Mouse (Mus musculus) ES-Bruce4 (cell line): ENCODE results near the gene Gm28269. TPM values are rescaled to one million over a fixed set of nuclear protein-coding genes. Genes with fewer than 3 reads are reported as not detected.

Source experiments
- H3K27ac ChIP-seq: 2 replicates; pipeline ENCODE4 v1.5.1; 2012; ENCODE audit warnings: low read length, inconsistent platforms; ENCODE audit not compliant: insufficient read depth
- H3K27me3 ChIP-seq: 2 replicates; pipeline ENCODE4 v1.6.1; 2012; ENCODE audit warnings: mild to moderate bottlenecking, low read length, inconsistent platforms; ENCODE audit not compliant: control insufficient read depth, poor library complexity, insufficient read depth, severe bottlenecking
- H3K36me3 ChIP-seq: 2 replicates; pipeline ENCODE4 v1.6.1; 2012; ENCODE audit warnings: inconsistent platforms, mild to moderate bottlenecking, low read length, moderate library complexity; ENCODE audit not compliant: control insufficient read depth, poor library complexity, insufficient read depth, severe bottlenecking
- H3K4me1 ChIP-seq: one replicate; pipeline ENCODE4 v1.8.1; 2011; ENCODE audit warnings: low read length; ENCODE audit not compliant: control insufficient read depth, insufficient read depth
- H3K4me3 ChIP-seq: 2 replicates; pipeline ENCODE4 v1.5.1; 2011; ENCODE audit warnings: low read depth, mild to moderate bottlenecking, low read length
- H3K9ac ChIP-seq: 2 replicates; pipeline ENCODE4 v1.6.1; 2012; ENCODE audit warnings: low read depth, mild to moderate bottlenecking, inconsistent platforms; ENCODE audit not compliant: poor library complexity, severe bottlenecking
- H3K9me3 ChIP-seq: replicated peaks from 2 replicates; pipeline ENCODE4 v1.6.1; 2012; ENCODE audit warnings: mild to moderate bottlenecking, low read length, inconsistent platforms; ENCODE audit not compliant: control insufficient read depth, poor library complexity, insufficient read depth, severe bottlenecking
- CTCF ChIP-seq: IDR thresholded peaks from one replicate; pipeline ENCODE4 v1.8.1; 2011; ENCODE audit warnings: low read depth, low read length
- EP300 ChIP-seq: IDR thresholded peaks from 2 replicates; pipeline ENCODE4 v1.6.1; 2011; ENCODE audit warnings: low read depth, low read length; ENCODE audit not compliant: insufficient read depth
- POLR2A ChIP-seq: IDR thresholded peaks from one replicate; pipeline ENCODE4 v1.8.1; 2011; ENCODE audit warnings: low read length; ENCODE audit not compliant: insufficient read depth
- polyA plus RNA-seq: library from polyadenylated mRNA; stranded (reverse); fragments of >200 nt; gene quantifications from 2 replicates; pipeline ENCODE4 v1.2.4, GENCODE M21; 2011; ENCODE audit warnings: low read depth; ENCODE audit not compliant: missing spikeins, insufficient read depth, insufficient read length

The Gm28269 gene
- not detected in 2 replicates for polyA plus RNA-seq

GRCm38 (mm10) chrX:21744997-21745396, at the start of gene Gm28269:
TSS of gene Gm28269 (minus strand) at chrX:21745097.
- Histone ChIP-seq H3K9ac (no peak within 1 kb of the TSS), H3K9me3 (no peaks in the 10 kb centered on the region), H3K4me1 (no peaks in the 10 kb centered on the region), H3K27me3 (no peaks in the 10 kb centered on the region), H3K27ac (no peak within 1 kb of the TSS), H3K4me3 (no peak within 1 kb of the TSS), H3K36me3 (no peaks in the 10 kb centered on the region)
- no peak for TF ChIP-seq POLR2A
- TF ChIP-seq CTCF = no peak
- no peak for TF ChIP-seq EP300

- Histone ChIP-seq H3K27me3 (no peaks in the 10 kb centered on the region), H3K4me3 (no peak overlapping the region), H3K27ac (no peak overlapping the region), H3K4me1 (no peaks in the 10 kb centered on the region), H3K9ac (no peak overlapping the region), H3K9me3 (no peaks in the 10 kb centered on the region), H3K36me3 (no peaks in the 10 kb centered on the region)
- TF ChIP-seq EP300 (no peak), POLR2A (no peak), CTCF (no peak)
Observed at GRCm38 (mm10) chrX:21716885-21717284, 28.0 kb downstream of the Gm28269 start.

- TF ChIP-seq EP300 (no peak), CTCF (no peak), POLR2A (no peak)
- Histone ChIP-seq H3K4me1 (no peaks in the 10 kb centered on the region), H3K4me3 (no peak overlapping the region), H3K36me3 (no peaks in the 10 kb centered on the region), H3K27ac (no peak overlapping the region), H3K9me3 (no peaks in the 10 kb centered on the region), H3K27me3 (no peaks in the 10 kb centered on the region), H3K9ac (no peak overlapping the region)
Observed at GRCm38 (mm10) chrX:21715293-21715692, 29.6 kb downstream of the Gm28269 start.

- TF ChIP-seq EP300 = no peak
- no peak for TF ChIP-seq POLR2A
- TF ChIP-seq CTCF = no peak
- Histone ChIP-seq H3K27me3 (no peaks in the 10 kb centered on the region), H3K27ac (no peak within 1 kb of the TSS), H3K9ac (no peak within 1 kb of the TSS), H3K9me3 (no peaks in the 10 kb centered on the region), H3K36me3 (no peaks in the 10 kb centered on the region), H3K4me3 (peak within 1 kb of the TSS; percentile 28; the same call in 1 of the 2 replicates), H3K4me1 (no peaks in the 10 kb centered on the region)
Observed at GRCm38 (mm10) chrX:21714829-21715228, 30.1 kb downstream of the Gm28269 start, which contains the start of gene Slc6a14. TSS of gene Slc6a14 (plus strand) at chrX:21714896.

GRCm38 (mm10) chrX:21704470-21704869, 40.4 kb downstream of the Gm28269 start:
- Histone ChIP-seq H3K27ac (no peak overlapping the region), H3K27me3 (no peaks in the 10 kb centered on the region), H3K4me1 (no peaks in the 10 kb centered on the region), H3K4me3 (no peak overlapping the region), H3K9me3 (no peaks in the 10 kb centered on the region), H3K9ac (no peak overlapping the region), H3K36me3 (no peaks in the 10 kb centered on the region)
- TF ChIP-seq EP300 = no peak
- no peak for TF ChIP-seq CTCF
- no peak for TF ChIP-seq POLR2A

- no peak overlapping the region for H3K27ac ChIP-seq
- no peaks in the 10 kb centered on the region for H3K4me1 ChIP-seq
- H3K9ac ChIP-seq = no peak overlapping the region
- TF ChIP-seq POLR2A = no peak
- TF ChIP-seq EP300 = no peak
- TF ChIP-seq CTCF = no peak
- H3K9me3 ChIP-seq = no peaks in the 10 kb centered on the region
- H3K27me3 ChIP-seq = no peaks in the 10 kb centered on the region
- no peaks in the 10 kb centered on the region for H3K36me3 ChIP-seq
- H3K4me3 ChIP-seq = no peak overlapping the region
Observed at GRCm38 (mm10) chrX:21701646-21702045, 43.3 kb downstream of the Gm28269 start.

- Histone ChIP-seq H3K36me3 (no peaks in the 10 kb centered on the region), H3K9ac (no peak overlapping the region), H3K27ac (no peak overlapping the region), H3K27me3 (no peaks in the 10 kb centered on the region), H3K4me3 (no peak overlapping the region), H3K4me1 (no peaks in the 10 kb centered on the region), H3K9me3 (no peaks in the 10 kb centered on the region)
- TF ChIP-seq CTCF (no peak), EP300 (no peak), POLR2A (no peak)
Observed at GRCm38 (mm10) chrX:21695687-21696086, 49.2 kb downstream of the Gm28269 start.
